Mouse (Mus musculus): ENCODE data around the gene Cldn11. TPM values are rescaled to one million over a fixed set of nuclear protein-coding genes. Genes with fewer than 3 reads are reported as not detected.

Gene Cldn11
- polyA plus RNA-seq (2015; fragmentation: Nextera tagmentation; extraction: Ambion mirVana) = 16.3 and 34.5 TPM in 2 replicates

GRCm38 (mm10) chr3:31149706-31150105 is at the start of gene Cldn11:
Gene Cldn11 (plus strand): TSS chr3:31149920.
- H3K36me3 ChIP-seq = no peaks in the 10 kb centered on the region
- peak; percentile 39; the same call in 1 of the 2 replicates for ATAC-seq (ENCODE audit: insufficient number of reproducible peaks, low FRiP score, low TSS enrichment, low read depth)
- H3K9ac ChIP-seq = no peak within 1 kb of the TSS
- H3K4me3 ChIP-seq (replicated peaks) = peak within 1 kb of the TSS; percentile 37
- no peak within 1 kb of the TSS for H3K27ac ChIP-seq (replicated peaks)
- under 1% methylated on average over 33 of the region's 33 CpGs for WGBS
- peaks cover 15% of the 10 kb centered on the region for H3K27me3 ChIP-seq
- H3K4me1 ChIP-seq = peaks cover 15% of the 10 kb centered on the region
- H3K9me3 ChIP-seq (replicated peaks) = no peaks in the 10 kb centered on the region
- H3K4me2 ChIP-seq (replicated peaks) = peak within 1 kb of the TSS; percentile 79

GRCm38 (mm10) chr3:31100026-31100425 is 49.7 kb upstream of the Cldn11 start:
- 69% methylated on average over 5 of the region's 5 CpGs for WGBS
- Histone ChIP-seq H3K4me3 (replicated peaks) (no peak overlapping the region), H3K4me1 (peaks cover 26% of the 10 kb centered on the region), H3K9me3 (replicated peaks) (no peaks in the 10 kb centered on the region), H3K9ac (no peak overlapping the region), H3K36me3 (no peaks in the 10 kb centered on the region), H3K27ac (replicated peaks) (no peak overlapping the region), H3K4me2 (replicated peaks) (no peak overlapping the region), H3K27me3 (no peaks in the 10 kb centered on the region)
- no peak for ATAC-seq (ENCODE audit: insufficient number of reproducible peaks, low FRiP score, low TSS enrichment, low read depth)

GRCm38 (mm10) chr3:31100802-31101201 is 48.9 kb upstream of the Cldn11 start:
- no peak overlapping the region for H3K9ac ChIP-seq
- peaks cover 26% of the 10 kb centered on the region for H3K4me1 ChIP-seq
- 93% methylated on average over 3 of the region's 3 CpGs for WGBS
- H3K27ac ChIP-seq (replicated peaks) = no peak overlapping the region
- no peak overlapping the region for H3K4me3 ChIP-seq (replicated peaks)
- H3K27me3 ChIP-seq = no peaks in the 10 kb centered on the region
- no peaks in the 10 kb centered on the region for H3K9me3 ChIP-seq (replicated peaks)
- H3K36me3 ChIP-seq = no peaks in the 10 kb centered on the region
- no peak overlapping the region for H3K4me2 ChIP-seq (replicated peaks)
- ATAC-seq (ENCODE audit: insufficient number of reproducible peaks, low FRiP score, low TSS enrichment, low read depth) = no peak

- H3K36me3 ChIP-seq = no peaks in the 10 kb centered on the region
- no peak overlapping the region for H3K9ac ChIP-seq
- H3K4me3 ChIP-seq (replicated peaks) = no peak overlapping the region
- WGBS = 65% methylated on average over 6 of the region's 6 CpGs
- H3K27ac ChIP-seq (replicated peaks) = no peak overlapping the region
- no peak for ATAC-seq (ENCODE audit: insufficient number of reproducible peaks, low FRiP score, low TSS enrichment, low read depth)
- no peaks in the 10 kb centered on the region for H3K9me3 ChIP-seq (replicated peaks)
- H3K4me1 ChIP-seq = peaks cover 3% of the 10 kb centered on the region; the same call in 1 of the 2 replicates
- no peaks in the 10 kb centered on the region for H3K27me3 ChIP-seq
- no peak overlapping the region for H3K4me2 ChIP-seq (replicated peaks)
Measured at GRCm38 (mm10) chr3:31104936-31105335, 44.8 kb upstream of the Cldn11 start.

- no peaks in the 10 kb centered on the region for H3K36me3 ChIP-seq
- H3K9ac ChIP-seq = no peak overlapping the region
- H3K9me3 ChIP-seq (replicated peaks) = no peaks in the 10 kb centered on the region
- no peaks in the 10 kb centered on the region for H3K4me1 ChIP-seq
- H3K27ac ChIP-seq (replicated peaks) = no peak overlapping the region
- ATAC-seq (ENCODE audit: insufficient number of reproducible peaks, low FRiP score, low TSS enrichment, low read depth) = no peak
- no peak overlapping the region for H3K4me3 ChIP-seq (replicated peaks)
- no peak overlapping the region for H3K4me2 ChIP-seq (replicated peaks)
- WGBS = 88% methylated on average over 6 of the region's 6 CpGs
- H3K27me3 ChIP-seq = no peaks in the 10 kb centered on the region
Measured at GRCm38 (mm10) chr3:31106597-31106996, 43.1 kb upstream of the Cldn11 start.

DNA sequence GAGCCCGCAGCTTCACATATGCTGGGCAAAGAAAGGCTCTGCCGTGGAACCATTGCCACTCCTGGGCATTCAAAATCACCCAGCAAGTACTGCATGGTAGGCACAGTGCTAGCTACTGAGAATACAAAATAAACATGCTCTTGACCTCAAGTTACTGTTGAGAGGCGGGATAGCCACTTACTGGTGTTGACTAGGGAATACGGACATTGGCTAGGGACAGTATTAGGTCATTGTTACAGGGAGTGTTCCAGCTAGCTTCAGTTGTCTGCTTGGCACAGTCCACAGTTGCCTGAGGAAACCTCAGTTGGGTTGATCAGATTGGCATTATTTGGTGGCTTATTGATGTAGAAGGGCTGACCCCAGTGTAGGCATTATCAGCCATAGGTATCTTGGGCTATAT is 42.0 kb upstream of the Cldn11 start:
- no peaks in the 10 kb centered on the region for H3K36me3 ChIP-seq
- ATAC-seq (ENCODE audit: insufficient number of reproducible peaks, low FRiP score, low TSS enrichment, low read depth) = no peak
- WGBS = 85% methylated on average over 4 of the region's 4 CpGs

GRCm38 (mm10) chr3:31109108-31109507 is 40.6 kb upstream of the Cldn11 start:
- whole genome bisulfite sequencing = 74% methylated on average over 3 of the region's 3 CpGs
- ATAC-seq (ENCODE audit: insufficient number of reproducible peaks, low FRiP score, low TSS enrichment, low read depth) = no peak

More for the DNA sequence above, 42.0 kb upstream of the Cldn11 start:
- Histone ChIP-seq H3K27me3 (no peaks in the 10 kb centered on the region), H3K9me3 (replicated peaks) (no peaks in the 10 kb centered on the region), H3K27ac (replicated peaks) (no peak overlapping the region), H3K4me2 (replicated peaks) (no peak overlapping the region), H3K4me3 (replicated peaks) (no peak overlapping the region), H3K9ac (no peak overlapping the region), H3K4me1 (no peaks in the 10 kb centered on the region)

DNA sequence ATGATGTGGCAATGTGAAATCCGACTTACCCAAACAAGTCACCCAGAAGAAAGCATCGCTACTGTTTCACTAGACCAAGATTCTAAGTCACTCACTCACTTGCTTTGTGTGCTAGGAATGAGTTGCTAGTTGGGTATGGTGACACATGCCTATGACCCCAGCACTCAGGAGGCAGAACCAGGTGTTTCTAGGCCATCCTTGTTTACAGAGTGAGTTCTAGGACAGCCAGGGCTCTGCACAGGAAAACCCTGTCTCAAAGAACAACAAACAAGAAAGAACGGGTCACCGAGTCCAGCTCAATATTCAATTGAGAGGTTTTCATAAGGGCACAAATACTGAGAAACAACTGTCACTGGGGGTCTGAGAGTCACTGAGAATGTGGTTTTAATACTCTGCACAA is 26.6 kb upstream of the Cldn11 start:
- H3K27ac ChIP-seq (replicated peaks) = no peak overlapping the region
- H3K9ac ChIP-seq = no peak overlapping the region
- peaks cover 16% of the 10 kb centered on the region for H3K36me3 ChIP-seq
- 72% methylated on average over 4 of the region's 4 CpGs for WGBS
- H3K4me3 ChIP-seq (replicated peaks) = no peak overlapping the region
- H3K4me2 ChIP-seq (replicated peaks) = no peak overlapping the region
- no peak for ATAC-seq (ENCODE audit: insufficient number of reproducible peaks, low FRiP score, low TSS enrichment, low read depth)
- no peaks in the 10 kb centered on the region for H3K27me3 ChIP-seq
- no peaks in the 10 kb centered on the region for H3K9me3 ChIP-seq (replicated peaks)
- H3K4me1 ChIP-seq = no peaks in the 10 kb centered on the region

More at GRCm38 (mm10) chr3:31109108-31109507, 40.6 kb upstream of the Cldn11 start:
- H3K9me3 ChIP-seq (replicated peaks) = no peaks in the 10 kb centered on the region
- H3K9ac ChIP-seq = no peak overlapping the region
- no peak overlapping the region for H3K4me2 ChIP-seq (replicated peaks)
- H3K4me3 ChIP-seq (replicated peaks) = no peak overlapping the region
- H3K4me1 ChIP-seq = no peaks in the 10 kb centered on the region
- H3K36me3 ChIP-seq = peaks cover 5% of the 10 kb centered on the region
- H3K27ac ChIP-seq (replicated peaks) = no peak overlapping the region
- H3K27me3 ChIP-seq = no peaks in the 10 kb centered on the region

GRCm38 (mm10) chr3:31126303-31126702 is 23.4 kb upstream of the Cldn11 start:
- Histone ChIP-seq H3K4me1 (no peaks in the 10 kb centered on the region), H3K4me2 (replicated peaks) (no peak overlapping the region), H3K9me3 (replicated peaks) (no peaks in the 10 kb centered on the region), H3K36me3 (0 out of 2 replicates have a peak, but pooled peaks cover under 1% of the 10 kb centered on the region), H3K4me3 (replicated peaks) (no peak overlapping the region), H3K27ac (replicated peaks) (no peak overlapping the region), H3K9ac (no peak overlapping the region), H3K27me3 (no peaks in the 10 kb centered on the region)
- ATAC-seq (ENCODE audit: insufficient number of reproducible peaks, low FRiP score, low TSS enrichment, low read depth) = no peak
- WGBS = 56% methylated on average over 4 of the region's 4 CpGs

DNA sequence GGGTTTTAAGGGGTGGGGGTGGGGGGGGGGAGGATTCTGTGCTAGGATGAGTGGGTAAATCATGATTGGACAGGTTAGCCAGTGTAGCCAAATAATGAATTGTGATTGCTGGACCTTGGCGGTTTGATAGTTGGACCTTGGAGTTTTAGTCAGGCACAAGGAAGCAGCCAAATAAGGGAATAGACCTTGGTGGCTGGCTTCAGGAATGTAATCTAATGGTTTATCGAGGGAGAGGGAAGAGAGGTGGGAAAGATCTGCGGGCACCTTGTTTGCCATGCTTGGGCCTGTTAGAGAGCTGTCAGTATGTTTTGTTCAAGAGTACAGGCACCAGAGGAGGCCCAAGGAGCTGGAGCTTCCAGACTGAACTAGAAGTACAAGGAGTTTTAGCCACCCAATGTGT is 22.9 kb upstream of the Cldn11 start:
- no peak overlapping the region for H3K9ac ChIP-seq
- H3K9me3 ChIP-seq (replicated peaks) = no peaks in the 10 kb centered on the region
- no peaks in the 10 kb centered on the region for H3K27me3 ChIP-seq
- no peaks in the 10 kb centered on the region for H3K4me1 ChIP-seq
- H3K36me3 ChIP-seq = no peaks in the 10 kb centered on the region
- no peak overlapping the region for H3K27ac ChIP-seq (replicated peaks)
- WGBS = 76% methylated on average over 3 of the region's 3 CpGs
- H3K4me2 ChIP-seq (replicated peaks) = no peak overlapping the region
- H3K4me3 ChIP-seq (replicated peaks) = no peak overlapping the region
- no peak for ATAC-seq (ENCODE audit: insufficient number of reproducible peaks, low FRiP score, low TSS enrichment, low read depth)

DNA sequence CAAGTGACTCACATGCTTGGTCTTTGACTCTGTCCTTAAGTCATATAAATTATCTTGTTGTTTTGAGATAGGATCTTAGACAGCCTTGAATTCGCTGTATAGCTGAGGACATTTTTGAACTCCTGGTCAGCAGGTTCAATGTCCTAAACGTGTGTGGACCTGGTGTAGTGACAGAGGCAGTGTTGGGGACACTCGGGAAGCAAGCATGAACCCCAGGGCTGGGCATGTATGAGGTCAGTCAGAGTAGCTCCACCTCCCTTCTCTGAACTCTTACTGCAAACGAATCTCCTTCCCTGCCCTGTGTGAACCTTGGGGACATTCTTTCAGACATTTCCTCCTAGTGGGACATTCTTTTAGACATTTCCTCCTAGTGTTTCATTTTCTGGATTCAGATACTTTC is 20.0 kb upstream of the Cldn11 start:
- ATAC-seq (ENCODE audit: insufficient number of reproducible peaks, low FRiP score, low TSS enrichment, low read depth) = no peak

GRCm38 (mm10) chr3:31133664-31134063 is 16.1 kb upstream of the Cldn11 start:
- H3K27ac ChIP-seq (replicated peaks) = no peak overlapping the region
- ATAC-seq (ENCODE audit: insufficient number of reproducible peaks, low FRiP score, low TSS enrichment, low read depth) = no peak
- H3K27me3 ChIP-seq = no peaks in the 10 kb centered on the region
- no peaks in the 10 kb centered on the region for H3K36me3 ChIP-seq
- H3K9me3 ChIP-seq (replicated peaks) = no peaks in the 10 kb centered on the region
- H3K9ac ChIP-seq = no peak overlapping the region
- H3K4me2 ChIP-seq (replicated peaks) = no peak overlapping the region
- WGBS = 43% methylated on average over 5 of the region's 5 CpGs
- no peak overlapping the region for H3K4me3 ChIP-seq (replicated peaks)
- no peaks in the 10 kb centered on the region for H3K4me1 ChIP-seq

More for the DNA sequence above, 20.0 kb upstream of the Cldn11 start:
- no peaks in the 10 kb centered on the region for H3K36me3 ChIP-seq
- no peaks in the 10 kb centered on the region for H3K4me1 ChIP-seq
- no peak overlapping the region for H3K9ac ChIP-seq
- no peak overlapping the region for H3K4me2 ChIP-seq (replicated peaks)
- H3K9me3 ChIP-seq (replicated peaks) = no peaks in the 10 kb centered on the region
- no peaks in the 10 kb centered on the region for H3K27me3 ChIP-seq
- no peak overlapping the region for H3K27ac ChIP-seq (replicated peaks)
- H3K4me3 ChIP-seq (replicated peaks) = no peak overlapping the region
- WGBS = 44% methylated on average over 4 of the region's 4 CpGs
